Mouse (Mus musculus) forebrain, embryonic 10.5 days (tissue): ENCODE measurements around the gene Tcap. TPM values are rescaled to one million over a fixed set of nuclear protein-coding genes. Genes with fewer than 3 reads are reported as not detected.

Source experiments
- DNase-seq: peaks from one replicate; pipeline ENCODE4 v3.0.0-alpha.2; 2017; ENCODE audit warnings: low spot score; ENCODE audit errors: extremely low spot score
- H3K27ac ChIP-seq: fragments of 300-500 bp; sonication (generic); 2 replicates; pipeline ENCODE4 v1.5.1; 2016; ENCODE audit warnings: mild to moderate bottlenecking
- H3K27me3 ChIP-seq: fragments of 300-500 bp; sonication (generic); 2 replicates; pipeline ENCODE4 v1.6.1; 2016; ENCODE audit warnings: mild to moderate bottlenecking; ENCODE audit not compliant: poor library complexity, severe bottlenecking
- H3K36me3 ChIP-seq: fragments of 300-500 bp; sonication (generic); replicated peaks from 2 replicates; pipeline ENCODE4 v1.6.1; 2016; ENCODE audit warnings: mild to moderate bottlenecking, moderate library complexity
- H3K4me1 ChIP-seq: fragments of 300-500 bp; sonication (generic); 2 replicates; pipeline ENCODE4 v1.6.1; 2016
- H3K4me3 ChIP-seq: fragments of 300-500 bp; sonication (generic); 2 replicates; pipeline ENCODE4 v1.5.1; 2016; ENCODE audit warnings: mild to moderate bottlenecking, moderate library complexity
- H3K9me3 ChIP-seq: fragments of 300-500 bp; sonication (generic); 2 replicates; pipeline ENCODE4 v1.6.1; 2016; ENCODE audit warnings: mild to moderate bottlenecking, moderate library complexity
- WGBS: fragments of 180-500 bp; shearing (Covaris S2); methylation state at CpG from one replicate; pipeline ENCODE4 v1.1.7; 2016; 5-methylcytosine and 5-hydroxymethylcytosine counted together
- polyA plus RNA-seq: library from polyadenylated mRNA; unstranded; fragments of >200 nt; fragmentation: Nextera tagmentation; extraction: Ambion mirVana; gene quantifications from 2 replicates; pipeline ENCODE4 v1.2.1, GENCODE M21; 2016

Gene Tcap
- polyA plus RNA-seq, 1 experiment from 2014 or later: 0.15 TPM

GRCm38 (mm10) chr11:98358161-98359083, 25.2 kb upstream of the Tcap start, which contains the start of gene Stard3:
TSS of gene Stard3 (plus strand) at chr11:98358368.
- peak within 1 kb of the TSS; percentile 81 for H3K4me3 ChIP-seq
- peak; percentile 90 for DNase-seq
- H3K27me3 ChIP-seq: peaks cover 38% of the 10 kb centered on the region
- H3K9me3 ChIP-seq: no peaks in the 10 kb centered on the region
- WGBS: under 1% methylated on average over 60 of the region's 60 CpGs
- peak within 1 kb of the TSS; percentile 93 for H3K27ac ChIP-seq
- peaks cover 78% of the 10 kb centered on the region for H3K4me1 ChIP-seq
- H3K36me3 ChIP-seq: no peaks in the 10 kb centered on the region

GRCm38 (mm10) chr11:98360866-98361521, 22.6 kb upstream of the Tcap start:
- Histone ChIP-seq H3K4me1 (peaks cover 59% of the 10 kb centered on the region), H3K4me3 (no peak overlapping the region), H3K27ac (peak overlapping the region; percentile 27), H3K27me3 (peaks cover 13% of the 10 kb centered on the region), H3K36me3 (no peaks in the 10 kb centered on the region), H3K9me3 (no peaks in the 10 kb centered on the region)
- DNase-seq: no peak
- 59% methylated on average over 9 of the region's 9 CpGs for WGBS

GRCm38 (mm10) chr11:98363817-98364216, 19.8 kb upstream of the Tcap start:
- H3K4me3 ChIP-seq: no peak overlapping the region
- 90% methylated on average over 5 of the region's 5 CpGs for WGBS
- DNase-seq: no peak
- H3K27ac ChIP-seq: no peak overlapping the region
- no peaks in the 10 kb centered on the region for H3K27me3 ChIP-seq
- peaks cover 40% of the 10 kb centered on the region for H3K4me1 ChIP-seq
- H3K9me3 ChIP-seq: no peaks in the 10 kb centered on the region
- no peaks in the 10 kb centered on the region; the same call in 1 of the 2 replicates for H3K36me3 ChIP-seq

- Histone ChIP-seq H3K4me1 (peaks cover 34% of the 10 kb centered on the region), H3K36me3 (no peaks in the 10 kb centered on the region; the same call in 1 of the 2 replicates), H3K27me3 (no peaks in the 10 kb centered on the region), H3K9me3 (no peaks in the 10 kb centered on the region), H3K27ac (no peak overlapping the region), H3K4me3 (no peak overlapping the region)
- WGBS: 94% methylated on average over 5 of the region's 5 CpGs
- DNase-seq: no peak
Measured at GRCm38 (mm10) chr11:98364410-98364809, 19.2 kb upstream of the Tcap start.

- DNase-seq: no peak
- Histone ChIP-seq H3K27ac (no peak overlapping the region), H3K9me3 (no peaks in the 10 kb centered on the region), H3K4me3 (no peak overlapping the region), H3K36me3 (no peaks in the 10 kb centered on the region; the same call in 1 of the 2 replicates), H3K27me3 (no peaks in the 10 kb centered on the region), H3K4me1 (peaks cover 31% of the 10 kb centered on the region)
- WGBS: 83% methylated on average over 10 of the region's 10 CpGs
Measured at GRCm38 (mm10) chr11:98366290-98366689, 17.3 kb upstream of the Tcap start.

GRCm38 (mm10) chr11:98367171-98367862, 16.3 kb upstream of the Tcap start:
- Histone ChIP-seq H3K36me3 (no peaks in the 10 kb centered on the region; the same call in 1 of the 2 replicates), H3K4me3 (no peak overlapping the region), H3K27ac (no peak overlapping the region), H3K4me1 (peaks cover 32% of the 10 kb centered on the region), H3K27me3 (no peaks in the 10 kb centered on the region), H3K9me3 (no peaks in the 10 kb centered on the region)
- DNase-seq: no peak
- 90% methylated on average over 10 of the region's 10 CpGs for WGBS

- Histone ChIP-seq H3K36me3 (peaks cover 3% of the 10 kb centered on the region; the same call in 1 of the 2 replicates), H3K4me3 (no peak overlapping the region), H3K27me3 (no peaks in the 10 kb centered on the region), H3K4me1 (peaks cover 36% of the 10 kb centered on the region), H3K9me3 (no peaks in the 10 kb centered on the region), H3K27ac (no peak overlapping the region)
- no peak for DNase-seq
- 90% methylated on average over 7 of the region's 7 CpGs for WGBS
Measured at GRCm38 (mm10) chr11:98367863-98368186, 15.8 kb upstream of the Tcap start.

GRCm38 (mm10) chr11:98369337-98369736, 14.3 kb upstream of the Tcap start:
- Histone ChIP-seq H3K27me3 (no peaks in the 10 kb centered on the region), H3K27ac (no peak overlapping the region), H3K9me3 (no peaks in the 10 kb centered on the region), H3K36me3 (peaks cover 11% of the 10 kb centered on the region), H3K4me3 (no peak overlapping the region), H3K4me1 (peaks cover 32% of the 10 kb centered on the region)
- WGBS: 80% methylated on average over 6 of the region's 6 CpGs
- DNase-seq: no peak

- H3K4me3 ChIP-seq: no peak overlapping the region
- H3K27ac ChIP-seq: peak overlapping the region; percentile 87
- peaks cover 32% of the 10 kb centered on the region for H3K4me1 ChIP-seq
Measured at GRCm38 (mm10) chr11:98370588-98370987, 13.0 kb upstream of the Tcap start.

GRCm38 (mm10) chr11:98371556-98372240, 11.9 kb upstream of the Tcap start:
- Histone ChIP-seq H3K36me3 (peaks cover 35% of the 10 kb centered on the region), H3K9me3 (no peaks in the 10 kb centered on the region), H3K4me3 (peak overlapping the region; percentile 39), H3K27me3 (no peaks in the 10 kb centered on the region), H3K27ac (peak overlapping the region; percentile 87), H3K4me1 (peaks cover 32% of the 10 kb centered on the region)
- peak; percentile 69 for DNase-seq
- 26% methylated on average over 10 of the region's 10 CpGs for WGBS

More at GRCm38 (mm10) chr11:98370588-98370987, 13.0 kb upstream of the Tcap start:
- Histone ChIP-seq H3K36me3 (peaks cover 24% of the 10 kb centered on the region), H3K27me3 (no peaks in the 10 kb centered on the region), H3K9me3 (no peaks in the 10 kb centered on the region)
- WGBS: 71% methylated on average over 2 of the region's 2 CpGs
- no peak for DNase-seq

GRCm38 (mm10) chr11:98372406-98372805, 11.2 kb upstream of the Tcap start:
- 11% methylated on average over 2 of the region's 2 CpGs for WGBS
- H3K27me3 ChIP-seq: no peaks in the 10 kb centered on the region
- peak; percentile 71 for DNase-seq
- H3K4me3 ChIP-seq: peak overlapping the region; percentile 39
- H3K27ac ChIP-seq: peak overlapping the region; percentile 87
- peaks cover 32% of the 10 kb centered on the region for H3K4me1 ChIP-seq
- no peaks in the 10 kb centered on the region for H3K9me3 ChIP-seq
- peaks cover 42% of the 10 kb centered on the region for H3K36me3 ChIP-seq

GRCm38 (mm10) chr11:98373244-98373643, 10.4 kb upstream of the Tcap start:
- Histone ChIP-seq H3K9me3 (no peaks in the 10 kb centered on the region), H3K4me3 (no peak overlapping the region), H3K27me3 (no peaks in the 10 kb centered on the region), H3K4me1 (peaks cover 32% of the 10 kb centered on the region), H3K27ac (no peak overlapping the region), H3K36me3 (peaks cover 50% of the 10 kb centered on the region)
- no peak for DNase-seq
- 88% methylated on average over 6 of the region's 6 CpGs for WGBS
